11 mouse cellular contexts compared by ENCODE assay signal in genomic region chr6:48024994-48025345, GRCm38 (mm10). TPM values are rescaled to one million over a fixed set of nuclear protein-coding genes. Genes with fewer than 3 reads are reported as not detected.
DNase-seq lines count a peak whose midpoint lies in the region; ATAC-seq lines count a peak whose summit lies in the region.
"Had no signal": no experiment of that assay in that cellular context is flagged by ENCODE, and none has a peak within 500 bp of the region (broad histone marks: within the 10 kb centered on the region; RNA-seq: fewer than 3 reads in every experiment).

No protein-coding gene starts in this region.

- WGBS in hindbrain, embryonic 10.5 days, result 70% methylated on average over 21 of the region's 21 CpGs
- WGBS in hindbrain, embryonic 12.5 days, result 67% methylated on average over 21 of the region's 21 CpGs
- WGBS in forebrain, embryonic 11.5 days, result 67% methylated on average over 21 of the region's 21 CpGs
- 61% methylated on average over 21 of the region's 21 CpGs for WGBS in hindbrain, embryonic 16.5 days

- H3K27me3 ChIP-seq in hindbrain, embryonic 10.5 days (ENCODE audit: insufficient read depth, poor library complexity, severe bottlenecking), result peaks cover 9% of the 10 kb centered on the region; the same call in 1 of the 2 replicates
- H3K27me3 ChIP-seq in hindbrain, embryonic 12.5 days, result no peaks in the 10 kb centered on the region
- no peaks in the 10 kb centered on the region; the same call in 1 of the 2 replicates for H3K27me3 ChIP-seq in forebrain, embryonic 11.5 days (ENCODE audit: control insufficient read depth, insufficient read depth, low read length)
- H3K27me3 ChIP-seq in hindbrain, embryonic 16.5 days (replicated peaks; ENCODE audit: control insufficient read depth, insufficient read depth, low read length), result no peaks in the 10 kb centered on the region
- H3K27me3 ChIP-seq: limb, embryonic 15.5 days had no signal

- H3K36me3 ChIP-seq in hindbrain, embryonic 10.5 days, result peaks cover 81% of the 10 kb centered on the region
- peaks cover 74% of the 10 kb centered on the region for H3K36me3 ChIP-seq in hindbrain, embryonic 12.5 days
- peaks cover 30% of the 10 kb centered on the region for H3K36me3 ChIP-seq in forebrain, embryonic 11.5 days (ENCODE audit: control insufficient read depth, insufficient read depth, low read length)
- peaks cover 68% of the 10 kb centered on the region for H3K36me3 ChIP-seq in hindbrain, embryonic 16.5 days (ENCODE audit: control insufficient read depth, insufficient read depth, low read length)

- H3K27ac ChIP-seq in hindbrain, embryonic 10.5 days, result no peak overlapping the region
- H3K27ac ChIP-seq in hindbrain, embryonic 12.5 days, result no peak overlapping the region
- H3K27ac ChIP-seq in forebrain, embryonic 11.5 days (ENCODE audit: low read depth, low read length), result no peak overlapping the region
- H3K27ac ChIP-seq in hindbrain, embryonic 16.5 days (ENCODE audit: low read depth, low read length), result no peak overlapping the region
- H3K27ac ChIP-seq: limb, embryonic 15.5 days; stomach, postnatal 0 days had no signal

- H3K4me3 ChIP-seq in hindbrain, embryonic 10.5 days, result peak overlapping the region; percentile 9; the same call in 1 of the 2 replicates
- no peak overlapping the region for H3K4me3 ChIP-seq in hindbrain, embryonic 12.5 days
- no peak overlapping the region for H3K4me3 ChIP-seq in forebrain, embryonic 11.5 days (ENCODE audit: low read depth, low read length)
- no peak overlapping the region for H3K4me3 ChIP-seq in hindbrain, embryonic 16.5 days (ENCODE audit: low read length)
- H3K4me3 ChIP-seq: limb, embryonic 15.5 days had no signal

- peaks cover 16% of the 10 kb centered on the region for H3K4me1 ChIP-seq in hindbrain, embryonic 10.5 days (replicated peaks)
- peaks cover 3% of the 10 kb centered on the region; the same call in 1 of the 2 replicates for H3K4me1 ChIP-seq in hindbrain, embryonic 12.5 days
- no peaks in the 10 kb centered on the region for H3K4me1 ChIP-seq in forebrain, embryonic 11.5 days (replicated peaks; ENCODE audit: control insufficient read depth, insufficient read depth, low read length)
- H3K4me1 ChIP-seq in hindbrain, embryonic 16.5 days (ENCODE audit: control insufficient read depth, insufficient read depth, low read depth, low read length), result no peaks in the 10 kb centered on the region; the same call in 1 of the 2 replicates
- H3K4me1 ChIP-seq: limb, embryonic 15.5 days had no signal

- no peak for ATAC-seq in hindbrain, embryonic 12.5 days (ENCODE audit: low FRiP score)
- ATAC-seq in forebrain, embryonic 11.5 days (replicated peaks; ENCODE audit: low FRiP score), result 0 out of 2 replicates have a peak, but pooled peaks have one; percentile 27
- peak; percentile 47 for ATAC-seq in hindbrain, embryonic 16.5 days

- H3K4me2 ChIP-seq in hindbrain, embryonic 12.5 days (replicated peaks), result no peak overlapping the region
- no peak overlapping the region for H3K4me2 ChIP-seq in forebrain, embryonic 11.5 days (ENCODE audit: low read depth, low read length, severe bottlenecking)
- H3K4me2 ChIP-seq in hindbrain, embryonic 16.5 days (ENCODE audit: low read length), result no peak overlapping the region
- H3K4me2 ChIP-seq: limb, embryonic 15.5 days had no signal

- H3K9ac ChIP-seq in hindbrain, embryonic 12.5 days, result no peak overlapping the region
- H3K9ac ChIP-seq in forebrain, embryonic 11.5 days (ENCODE audit: low read length), result no peak overlapping the region
- H3K9ac ChIP-seq in hindbrain, embryonic 16.5 days (ENCODE audit: low read depth, low read length), result no peak overlapping the region
- H3K9ac ChIP-seq: limb, embryonic 15.5 days had no signal

- no peak for DNase-seq in hindbrain, embryonic 10.5 days (ENCODE audit: low spot score)
- peak; percentile 87 for DNase-seq in A20 (ENCODE audit: low read depth, low spot score)
- DNase-seq in forebrain, embryonic 11.5 days (ENCODE audit: low spot score), result no peak
- no peak for DNase-seq in retina, embryonic 14.5 days (ENCODE audit: low spot score)
- no peak for DNase-seq in right cerebral cortex, postnatal 25 days
- no peak for DNase-seq in thymus, postnatal 36 days
- DNase-seq: lung, adult 18-20 months had no signal

- H3K9me3 ChIP-seq in hindbrain, embryonic 10.5 days, result peaks cover 16% of the 10 kb centered on the region
- H3K9me3 ChIP-seq in hindbrain, embryonic 12.5 days (replicated peaks), result peaks cover 20% of the 10 kb centered on the region
- peaks cover 7% of the 10 kb centered on the region; the same call in 1 of the 2 replicates for H3K9me3 ChIP-seq in forebrain, embryonic 11.5 days (ENCODE audit: control insufficient read depth, low read length)
- H3K9me3 ChIP-seq in hindbrain, embryonic 16.5 days (ENCODE audit: control insufficient read depth, low read length), result peaks cover 20% of the 10 kb centered on the region

RNA-seq across cellular contexts. Expression of gene Zfp777, which starts 23.7 kb away (rescaled TPM):
- 13.0 and 13.5 TPM in 2 replicates for polyA plus RNA-seq in hindbrain, embryonic 10.5 days (2016; fragmentation: Nextera tagmentation; extraction: Ambion mirVana)
- 10.7 and 11.1 TPM in 2 replicates for polyA plus RNA-seq in hindbrain, embryonic 12.5 days (2016; fragmentation: Nextera tagmentation; extraction: Ambion mirVana)
- 10.8 and 12.3 TPM in 2 replicates for polyA plus RNA-seq in forebrain, embryonic 11.5 days (2014; fragmentation: Nextera tagmentation; extraction: Ambion mirVana)
- 11.1 and 12.1 TPM in 2 replicates for polyA plus RNA-seq in hindbrain, embryonic 16.5 days (2015; fragmentation: Nextera tagmentation; extraction: Ambion mirVana)
